Mouse (Mus musculus): Measurements from ENCODE around the gene D230025D16Rik.
A peak's percentile ranks its signal among the peaks of the same experiment; 100 is the strongest.

D230025D16Rik gene

GRCm38 (mm10) chr8:105237442-105238142 is 12.6 kb downstream of the D230025D16Rik start:
- DNase-seq (ENCODE audit: low spot score in 2 of 2) = no peak

GRCm38 (mm10) chr8:105241016-105241415 is 16.1 kb downstream of the D230025D16Rik start:
- no peak for DNase-seq (ENCODE audit: low spot score in 2 of 2)

GRCm38 (mm10) chr8:105251954-105252353 is 27.0 kb downstream of the D230025D16Rik start:
- no peak for DNase-seq (ENCODE audit: low spot score in 2 of 2)

GRCm38 (mm10) chr8:105252680-105253537 is 28.0 kb downstream of the D230025D16Rik start:
- DNase-seq (ENCODE audit: low spot score in 2 of 2) = no peak

- no peak for DNase-seq (ENCODE audit: low spot score in 2 of 2)
Observed at GRCm38 (mm10) chr8:105253766-105254151, 28.8 kb downstream of the D230025D16Rik start.

GRCm38 (mm10) chr8:105254152-105254965 is 29.4 kb downstream of the D230025D16Rik start:
- peak; percentile 84 to 94 for DNase-seq (ENCODE audit: low spot score in 2 of 2)

- DNase-seq (ENCODE audit: low spot score in 2 of 2) = no peak
Observed at GRCm38 (mm10) chr8:105254966-105255350, 30.0 kb downstream of the D230025D16Rik start, which contains the start of gene B3gnt9. B3gnt9 (minus strand) TSS chr8:105255153.

GRCm38 (mm10) chr8:105257318-105258114 is 32.6 kb downstream of the D230025D16Rik start:
- no peak for DNase-seq (ENCODE audit: low spot score in 2 of 2)

- no peak for DNase-seq (ENCODE audit: low spot score in 2 of 2)
Observed at GRCm38 (mm10) chr8:105258911-105259720, 34.2 kb downstream of the D230025D16Rik start.

GRCm38 (mm10) chr8:105259721-105260320 is 34.9 kb downstream of the D230025D16Rik start:
- peak; percentile 81 to 86 for DNase-seq (ENCODE audit: low spot score in 2 of 2)

- no peak for DNase-seq (ENCODE audit: low spot score in 2 of 2)
Observed at GRCm38 (mm10) chr8:105260371-105261099, 35.6 kb downstream of the D230025D16Rik start.

GRCm38 (mm10) chr8:105261326-105261980 is 36.5 kb downstream of the D230025D16Rik start:
- DNase-seq (ENCODE audit: low spot score in 2 of 2) = no peak

GRCm38 (mm10) chr8:105263244-105263912 is 38.4 kb downstream of the D230025D16Rik start:
- DNase-seq (ENCODE audit: low spot score in 2 of 2) = no peak

GRCm38 (mm10) chr8:105264024-105264982 is 39.4 kb downstream of the D230025D16Rik start, which contains the start of the genes Tradd and Fbxl8:
Tradd (minus strand) TSS chr8:105264609.
Fbxl8 (plus strand) TSS chr8:105264648.
- DNase-seq (ENCODE audit: low spot score in 2 of 2) = no peak

GRCm38 (mm10) chr8:105265128-105265527 is 40.2 kb downstream of the D230025D16Rik start:
- DNase-seq (ENCODE audit: low spot score in 2 of 2) = no peak

- DNase-seq (ENCODE audit: low spot score in 2 of 2) = no peak
Observed at GRCm38 (mm10) chr8:105266775-105267174, 41.8 kb downstream of the D230025D16Rik start.

Measured in cerebellum, postnatal 4 days (tissue).